Mouse (Mus musculus) lung, embryonic 15.5 days (tissue): Measurements from ENCODE around the gene Ttc7. TPM values are rescaled to one million over a fixed set of nuclear protein-coding genes. Genes with fewer than 3 reads are reported as not detected.
A peak's percentile ranks its signal among the peaks of the same experiment; 100 is the strongest.

Source experiments
- ATAC-seq: fragments of 200-750 bp; cut with Nextera tagmentation; 2 replicates; pipeline ENCODE4 v1.8.0; 2017; ENCODE audit warnings: moderate number of reproducible peaks, borderline replicate concordance; ENCODE audit not compliant: low FRiP score, low TSS enrichment; ENCODE audit errors: extremely low read depth
- H3K27ac ChIP-seq: fragments of 300-500 bp; sonication (generic); 2 replicates; pipeline ENCODE4 v1.5.1; 2015; ENCODE audit warnings: moderate library complexity, mild to moderate bottlenecking, inconsistent platforms
- H3K27me3 ChIP-seq: fragments of 300-500 bp; sonication (generic); 2 replicates; pipeline ENCODE4 v1.6.1; 2015; ENCODE audit warnings: inconsistent platforms
- H3K36me3 ChIP-seq: fragments of 300-500 bp; sonication (generic); 2 replicates; pipeline ENCODE4 v1.6.1; 2015; ENCODE audit warnings: inconsistent platforms
- H3K4me1 ChIP-seq: fragments of 300-500 bp; sonication (generic); 2 replicates; pipeline ENCODE4 v1.6.1; 2015; ENCODE audit warnings: inconsistent platforms
- H3K4me2 ChIP-seq: fragments of 300-500 bp; sonication (generic); 2 replicates; pipeline ENCODE4 v1.6.1; 2015; ENCODE audit warnings: inconsistent platforms, mild to moderate bottlenecking, moderate library complexity
- H3K4me3 ChIP-seq: fragments of 300-500 bp; sonication (generic); 2 replicates; pipeline ENCODE4 v1.5.1; 2015; ENCODE audit warnings: mild to moderate bottlenecking, inconsistent platforms
- H3K9ac ChIP-seq: fragments of 300-500 bp; sonication (generic); 2 replicates; pipeline ENCODE4 v1.6.1; 2015; ENCODE audit warnings: inconsistent platforms
- H3K9me3 ChIP-seq: fragments of 300-500 bp; sonication (generic); 2 replicates; pipeline ENCODE4 v1.6.1; 2016; ENCODE audit warnings: inconsistent platforms
- WGBS: fragments of 180-500 bp; shearing (Covaris S2); methylation state at CpG from one replicate; pipeline ENCODE4 v1.1.7; 2015; 5-methylcytosine and 5-hydroxymethylcytosine counted together
- polyA plus RNA-seq: library from polyadenylated mRNA; unstranded; fragments of >200 nt; fragmentation: Nextera tagmentation; extraction: Ambion mirVana; gene quantifications from 2 replicates; pipeline ENCODE4 v1.2.1, GENCODE M21; 2015

Gene Ttc7
- polyA plus RNA-seq, 1 experiment from 2014 or later, result 7.3 TPM

DNA sequence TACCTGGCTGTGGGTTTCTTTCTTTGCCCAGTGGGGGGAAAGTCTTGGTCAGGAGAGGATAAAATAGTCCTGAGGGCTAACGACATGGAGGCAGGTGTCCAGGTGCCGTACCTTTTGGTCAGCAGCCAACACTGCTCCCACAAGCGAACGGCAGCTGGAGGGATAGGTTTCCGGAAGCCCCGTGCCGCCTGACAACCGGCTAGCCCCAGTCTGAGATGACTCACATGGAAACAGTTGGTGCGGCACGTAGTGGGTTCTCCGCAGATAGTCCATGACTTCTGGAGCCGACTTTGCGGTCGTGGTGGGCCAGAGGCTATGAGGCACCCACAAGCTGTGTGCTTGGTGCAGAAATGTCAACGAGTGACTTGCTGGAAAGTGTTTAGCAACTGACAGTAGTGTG is 81.4 kb downstream of the Ttc7 start:
- H3K27ac ChIP-seq, result no peak overlapping the region
- H3K36me3 ChIP-seq, result no peaks in the 10 kb centered on the region
- no peak overlapping the region for H3K4me2 ChIP-seq
- H3K9ac ChIP-seq, result no peak overlapping the region
- H3K27me3 ChIP-seq, result no peaks in the 10 kb centered on the region
- H3K4me3 ChIP-seq, result no peak overlapping the region
- no peak for ATAC-seq
- H3K9me3 ChIP-seq, result no peaks in the 10 kb centered on the region
- peaks cover 31% of the 10 kb centered on the region for H3K4me1 ChIP-seq
- 87% methylated on average over 15 of the region's 15 CpGs for WGBS

DNA sequence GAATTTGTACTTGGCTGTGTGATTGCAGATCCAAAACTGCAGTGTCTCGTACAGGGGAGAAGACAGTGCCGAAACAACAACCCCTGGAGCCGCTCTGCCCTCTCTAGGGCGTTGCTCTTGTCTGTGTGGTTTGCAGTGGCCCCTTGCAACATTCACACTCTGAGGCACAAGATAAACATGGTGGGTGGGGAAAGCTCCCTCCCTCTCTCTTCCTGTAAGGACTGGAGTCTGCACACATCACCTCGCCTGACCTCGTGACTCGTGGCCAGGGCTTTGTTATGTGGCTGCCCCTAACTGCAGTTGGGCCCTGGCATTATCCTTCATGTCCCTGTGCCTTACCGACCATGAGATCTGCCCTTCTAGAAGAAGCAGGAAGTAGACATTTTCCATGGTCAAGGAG is 82.6 kb downstream of the Ttc7 start:
- Histone ChIP-seq H3K4me1 (peaks cover 34% of the 10 kb centered on the region), H3K36me3 (no peaks in the 10 kb centered on the region), H3K4me2 (no peak overlapping the region), H3K9me3 (no peaks in the 10 kb centered on the region), H3K27me3 (no peaks in the 10 kb centered on the region), H3K4me3 (no peak overlapping the region), H3K27ac (no peak overlapping the region), H3K9ac (no peak overlapping the region)
- no peak for ATAC-seq
- 49% methylated on average over 8 of the region's 8 CpGs for WGBS

DNA sequence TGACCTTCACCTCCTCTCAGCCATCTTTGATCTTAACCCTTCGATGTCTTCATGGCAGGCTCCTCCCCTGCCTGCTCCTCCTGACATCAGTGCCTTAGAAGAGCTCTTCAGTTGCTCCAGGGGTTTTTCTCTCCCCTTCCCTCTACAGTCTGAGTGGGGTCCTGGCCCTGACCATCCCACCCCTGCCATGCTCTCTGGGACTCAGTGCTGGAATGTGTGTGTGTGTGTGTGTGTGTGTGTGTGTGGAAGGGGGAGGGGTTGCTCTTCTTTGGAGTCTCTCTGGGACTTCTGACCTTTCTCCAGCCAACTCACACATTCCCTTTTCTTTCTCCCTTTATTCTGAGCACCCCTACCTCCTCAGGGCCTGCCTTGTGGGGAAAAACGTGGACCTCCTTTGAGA is 83.8 kb downstream of the Ttc7 start:
- Histone ChIP-seq H3K27me3 (no peaks in the 10 kb centered on the region), H3K36me3 (no peaks in the 10 kb centered on the region), H3K27ac (no peak overlapping the region), H3K4me1 (peaks cover 34% of the 10 kb centered on the region), H3K9ac (no peak overlapping the region), H3K9me3 (no peaks in the 10 kb centered on the region), H3K4me2 (no peak overlapping the region), H3K4me3 (no peak overlapping the region)
- no peak; the same call in 1 of the 2 replicates for ATAC-seq
- WGBS, result 24% methylated on average over 2 of the region's 2 CpGs

DNA sequence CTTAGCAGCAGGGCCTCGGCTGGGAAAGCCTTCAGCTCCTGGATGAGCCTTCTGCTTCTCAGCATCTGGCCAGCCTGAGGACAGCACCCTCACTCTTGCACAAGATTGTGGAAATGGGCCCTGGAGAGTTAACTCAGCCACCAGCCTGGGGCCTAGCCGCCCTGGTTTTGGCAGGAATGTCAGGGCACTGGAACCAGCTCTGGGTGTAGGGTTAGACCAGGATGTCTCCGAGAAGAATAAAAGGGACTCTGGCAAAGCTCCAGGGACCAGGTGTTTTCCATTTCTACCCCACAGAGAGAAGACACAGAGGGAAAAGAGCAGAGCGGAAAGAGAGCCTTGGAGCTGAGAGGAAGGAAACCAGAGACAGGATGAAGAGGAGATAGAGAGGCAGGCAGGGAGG is 84.5 kb downstream of the Ttc7 start:
- WGBS, result 32% methylated on average over 4 of the region's 4 CpGs
- no peak overlapping the region for H3K9ac ChIP-seq

DNA sequence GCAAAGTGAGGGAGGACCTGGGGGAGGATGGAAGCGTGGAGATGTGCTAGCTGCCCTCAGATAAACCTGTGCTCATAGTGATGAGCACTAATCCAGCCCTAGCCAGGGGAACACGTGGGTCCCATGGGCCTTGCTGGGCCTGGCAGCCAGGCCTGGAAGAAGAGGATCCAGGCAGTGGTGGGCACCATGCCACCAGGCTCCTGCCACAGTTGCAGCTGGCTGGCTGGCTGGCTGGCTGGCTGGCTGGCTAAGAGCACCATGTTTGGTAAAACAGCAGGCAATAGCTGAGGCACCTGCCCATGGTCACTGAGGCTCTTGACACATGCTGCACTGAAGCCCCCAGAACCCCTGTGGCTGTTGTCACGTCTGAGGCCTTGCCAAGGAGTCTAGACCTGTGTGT is 85.0 kb downstream of the Ttc7 start:
- no peak for ATAC-seq

More for the DNA sequence above, 84.5 kb downstream of the Ttc7 start:
- H3K27me3 ChIP-seq, result no peaks in the 10 kb centered on the region
- no peak overlapping the region for H3K27ac ChIP-seq
- H3K36me3 ChIP-seq, result no peaks in the 10 kb centered on the region
- no peak for ATAC-seq
- no peak overlapping the region for H3K4me2 ChIP-seq
- H3K9me3 ChIP-seq, result no peaks in the 10 kb centered on the region
- peaks cover 34% of the 10 kb centered on the region for H3K4me1 ChIP-seq
- H3K4me3 ChIP-seq, result no peak overlapping the region

DNA sequence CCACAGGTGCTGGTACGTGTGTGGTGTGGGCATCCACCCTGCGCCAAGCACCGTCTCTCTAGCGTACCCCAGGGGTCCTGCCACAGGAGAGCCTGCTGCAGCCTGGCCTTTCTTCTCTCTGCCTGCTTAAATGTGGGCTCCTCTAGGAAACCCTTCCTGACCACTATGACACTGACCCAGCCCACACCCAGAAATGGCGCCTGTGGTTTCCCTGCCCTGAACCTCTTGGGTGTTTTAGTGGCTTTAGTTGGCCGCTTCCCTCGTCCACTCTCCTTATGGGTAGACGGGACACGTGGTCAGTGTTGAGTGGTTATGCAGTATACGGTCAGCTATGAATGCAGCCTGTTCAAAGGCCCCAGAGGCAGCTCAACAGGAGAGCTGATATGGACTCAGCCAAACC is 85.8 kb downstream of the Ttc7 start:
- 83% methylated on average over 10 of the region's 10 CpGs for WGBS
- no peak for ATAC-seq
- no peaks in the 10 kb centered on the region for H3K27me3 ChIP-seq
- no peak overlapping the region for H3K4me3 ChIP-seq
- H3K4me1 ChIP-seq, result peaks cover 34% of the 10 kb centered on the region
- no peaks in the 10 kb centered on the region for H3K9me3 ChIP-seq
- H3K27ac ChIP-seq, result no peak overlapping the region
- H3K9ac ChIP-seq, result no peak overlapping the region
- no peak overlapping the region for H3K4me2 ChIP-seq
- no peaks in the 10 kb centered on the region for H3K36me3 ChIP-seq

More for the DNA sequence above, 85.0 kb downstream of the Ttc7 start:
- Histone ChIP-seq H3K4me1 (peaks cover 34% of the 10 kb centered on the region), H3K4me3 (no peak overlapping the region), H3K36me3 (no peaks in the 10 kb centered on the region), H3K27me3 (no peaks in the 10 kb centered on the region), H3K4me2 (no peak overlapping the region), H3K9me3 (no peaks in the 10 kb centered on the region), H3K9ac (no peak overlapping the region), H3K27ac (peak overlapping the region; percentile 11; the same call in 1 of the 2 replicates)
- 61% methylated on average over 3 of the region's 3 CpGs for WGBS

DNA sequence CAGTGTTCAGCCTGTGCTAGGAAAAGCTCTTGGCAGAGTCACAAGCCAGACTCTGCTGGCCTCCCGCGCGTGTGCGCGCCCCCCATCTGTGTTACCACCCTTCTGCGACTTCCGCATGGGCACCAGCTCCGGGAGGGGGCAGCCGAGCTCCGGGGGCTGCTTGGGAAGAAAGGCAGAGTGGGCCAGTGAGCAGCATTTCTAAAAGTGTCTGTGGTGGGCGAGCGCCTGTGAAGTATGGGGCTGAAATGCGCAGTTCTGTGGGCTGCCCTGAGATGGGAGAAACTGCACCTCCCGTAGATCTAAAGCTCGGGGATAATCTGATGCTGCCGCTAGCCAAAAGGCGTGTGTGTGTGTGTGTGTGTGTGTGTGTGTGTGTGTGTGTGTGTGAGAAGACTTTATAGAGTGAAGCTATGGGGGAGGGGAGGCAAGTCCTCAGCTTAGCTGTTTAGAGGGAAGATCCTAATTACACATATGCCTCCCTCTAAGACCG is 86.6 kb downstream of the Ttc7 start:
- no peak for ATAC-seq
- peaks cover 34% of the 10 kb centered on the region for H3K4me1 ChIP-seq
- H3K4me2 ChIP-seq, result no peak overlapping the region
- H3K4me3 ChIP-seq, result no peak overlapping the region
- 69% methylated on average over 18 of the region's 18 CpGs for WGBS
- no peak overlapping the region for H3K9ac ChIP-seq
- no peak overlapping the region for H3K27ac ChIP-seq
- no peaks in the 10 kb centered on the region for H3K36me3 ChIP-seq
- no peaks in the 10 kb centered on the region for H3K9me3 ChIP-seq
- no peaks in the 10 kb centered on the region for H3K27me3 ChIP-seq

DNA sequence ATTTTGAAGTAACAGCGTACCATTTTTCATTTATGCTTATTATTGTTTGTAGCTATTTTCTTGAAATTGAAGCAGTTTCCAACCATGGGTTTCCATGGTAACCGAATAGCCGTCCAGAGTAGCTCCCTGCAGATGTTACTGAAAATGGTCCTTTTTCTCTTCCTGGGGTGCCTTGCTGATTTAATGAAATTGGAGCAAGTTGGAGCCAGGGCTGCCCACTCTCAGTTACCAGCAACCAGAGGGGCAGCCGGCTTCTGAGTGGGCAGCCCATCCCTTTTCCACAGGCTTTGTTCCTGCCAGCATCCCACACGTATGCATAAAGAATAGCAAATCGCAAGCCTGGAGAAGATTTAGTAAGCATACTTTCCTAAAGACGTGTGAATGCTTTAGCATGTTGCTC is 89.5 kb downstream of the Ttc7 start:
- 82% methylated on average over 7 of the region's 7 CpGs for WGBS
- Histone ChIP-seq H3K4me1 (peaks cover 42% of the 10 kb centered on the region), H3K36me3 (no peaks in the 10 kb centered on the region), H3K9ac (no peak overlapping the region), H3K4me3 (no peak overlapping the region), H3K4me2 (no peak overlapping the region), H3K27ac (no peak overlapping the region), H3K27me3 (no peaks in the 10 kb centered on the region), H3K9me3 (no peaks in the 10 kb centered on the region)
- ATAC-seq, result no peak

DNA sequence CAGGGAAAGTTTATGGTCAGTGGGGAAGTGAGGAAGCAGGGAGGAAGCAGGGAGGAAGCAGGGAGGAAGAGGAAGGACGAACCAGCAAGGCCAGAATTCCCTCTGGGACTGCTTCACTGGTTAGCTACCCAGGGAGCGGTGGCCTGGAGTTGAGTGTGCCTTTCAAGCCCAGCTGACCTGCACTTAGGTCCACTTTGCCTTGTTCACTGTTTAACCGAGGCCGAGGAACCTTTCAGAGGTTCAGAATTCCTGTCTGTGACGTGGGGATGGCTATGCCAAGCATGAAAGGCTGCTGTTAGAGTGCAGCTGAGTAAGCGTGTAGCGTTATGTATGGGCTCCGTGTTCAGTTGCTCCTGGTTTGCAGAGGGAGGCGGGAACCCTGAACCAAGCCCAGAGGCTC is 90.6 kb downstream of the Ttc7 start:
- ATAC-seq, result no peak
- H3K27me3 ChIP-seq, result no peaks in the 10 kb centered on the region
- H3K36me3 ChIP-seq, result no peaks in the 10 kb centered on the region
- WGBS, result 71% methylated on average over 9 of the region's 9 CpGs
- H3K27ac ChIP-seq, result no peak overlapping the region
- H3K4me3 ChIP-seq, result no peak overlapping the region
- peaks cover 42% of the 10 kb centered on the region for H3K4me1 ChIP-seq
- H3K9ac ChIP-seq, result no peak overlapping the region
- no peaks in the 10 kb centered on the region for H3K9me3 ChIP-seq
- H3K4me2 ChIP-seq, result no peak overlapping the region

DNA sequence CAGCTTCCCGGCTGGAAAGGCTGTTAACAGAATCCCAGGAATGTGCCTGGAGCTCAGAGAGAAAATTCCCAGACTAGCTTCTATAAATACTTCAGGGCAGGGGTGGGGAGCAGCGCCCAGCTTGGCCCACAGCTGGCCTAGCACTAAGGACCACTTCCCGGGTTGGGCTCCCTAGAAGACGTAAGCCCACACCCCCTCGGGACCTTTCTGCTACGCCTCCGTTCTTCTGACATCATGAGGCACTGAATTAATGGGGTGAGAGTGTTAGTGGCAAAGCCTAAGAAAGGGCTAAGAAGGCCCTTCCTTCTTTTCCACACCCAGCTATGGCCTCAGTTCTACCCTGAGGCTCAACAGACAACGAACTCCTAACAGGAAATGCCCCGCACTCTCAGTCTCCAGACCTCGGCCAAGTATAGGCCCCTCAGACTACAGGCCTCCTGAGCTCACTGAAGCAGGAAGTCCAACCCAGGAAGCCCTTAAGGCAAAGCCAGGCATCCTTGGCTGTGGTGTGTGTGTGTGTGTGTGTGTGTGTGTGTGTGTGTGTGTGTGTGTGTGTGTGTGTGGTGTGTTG is 93.3 kb downstream of the Ttc7 start:
- Histone ChIP-seq H3K4me1 (peaks cover 55% of the 10 kb centered on the region), H3K27me3 (no peaks in the 10 kb centered on the region), H3K4me2 (no peak overlapping the region), H3K9ac (no peak overlapping the region), H3K4me3 (no peak overlapping the region), H3K27ac (peak overlapping the region; percentile 87), H3K9me3 (no peaks in the 10 kb centered on the region), H3K36me3 (no peaks in the 10 kb centered on the region)
- 9% methylated on average over 10 of the region's 10 CpGs for WGBS
- ATAC-seq, result peak; percentile 79

DNA sequence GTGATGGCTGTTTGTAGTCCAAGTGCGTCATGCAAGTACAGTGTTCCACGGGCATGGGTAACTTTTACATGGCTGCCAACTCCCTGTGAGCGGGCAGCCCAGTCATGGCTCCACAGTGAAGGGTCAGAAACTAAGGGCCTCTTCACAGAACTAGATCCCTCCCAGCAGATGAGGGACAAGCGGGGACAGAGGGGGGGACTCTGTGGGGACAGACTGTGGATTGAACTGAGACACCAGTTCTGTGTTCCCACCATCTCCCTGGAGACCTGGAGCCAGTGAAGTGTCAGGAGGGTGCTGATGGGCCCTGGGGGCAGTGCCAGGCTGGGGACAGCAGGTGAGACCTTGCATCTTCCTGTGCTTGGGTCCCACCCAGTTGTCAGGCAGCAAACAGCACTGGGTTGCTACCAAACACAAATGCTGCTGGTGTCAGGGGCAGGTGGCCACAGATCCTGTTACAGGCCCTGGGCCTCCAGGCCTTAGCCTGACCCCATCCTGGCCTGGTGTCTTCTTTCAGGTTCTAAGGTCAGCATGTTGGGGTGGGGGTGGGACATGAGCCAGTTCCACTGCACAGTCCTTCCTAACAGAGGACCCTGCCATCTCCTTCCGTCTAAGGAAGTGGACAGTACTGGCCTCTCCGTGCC is 94.3 kb downstream of the Ttc7 start:
- Histone ChIP-seq H3K4me1 (peaks cover 55% of the 10 kb centered on the region), H3K9ac (peak overlapping the region; percentile 16; the same call in 1 of the 2 replicates), H3K36me3 (no peaks in the 10 kb centered on the region), H3K4me2 (no peak overlapping the region), H3K4me3 (no peak overlapping the region), H3K27ac (peak overlapping the region; percentile 87), H3K9me3 (no peaks in the 10 kb centered on the region), H3K27me3 (no peaks in the 10 kb centered on the region)
- no peak for ATAC-seq
- 84% methylated on average over 6 of the region's 6 CpGs for WGBS

DNA sequence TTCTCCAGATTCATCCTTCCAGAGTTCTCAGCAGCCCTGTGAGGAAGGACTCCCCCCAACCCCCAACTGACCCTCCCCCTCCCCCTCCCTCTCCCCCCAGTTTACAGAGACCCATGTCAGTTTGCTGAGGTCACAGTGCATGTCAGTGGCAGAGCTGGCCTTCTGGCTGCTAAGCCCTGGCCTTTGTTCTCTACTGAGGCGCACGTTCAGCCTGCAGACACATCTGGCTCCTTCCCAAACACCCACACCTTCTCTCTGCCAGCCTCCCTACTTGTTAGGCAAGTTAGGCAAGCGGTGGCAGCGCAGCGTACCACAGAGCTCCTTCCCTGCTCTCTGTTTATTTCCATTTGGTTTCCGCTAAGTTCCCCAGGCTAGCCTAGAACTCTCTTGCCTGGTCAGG is 94.8 kb downstream of the Ttc7 start:
- WGBS, result 47% methylated on average over 6 of the region's 6 CpGs
- Histone ChIP-seq H3K27me3 (no peaks in the 10 kb centered on the region), H3K36me3 (no peaks in the 10 kb centered on the region), H3K4me1 (peaks cover 55% of the 10 kb centered on the region), H3K4me2 (no peak overlapping the region), H3K27ac (peak overlapping the region; percentile 87), H3K4me3 (no peak overlapping the region), H3K9ac (no peak overlapping the region), H3K9me3 (no peaks in the 10 kb centered on the region)
- ATAC-seq, result no peak
